Mouse (Mus musculus): ENCODE results near the gene Gm17542.

DNA sequence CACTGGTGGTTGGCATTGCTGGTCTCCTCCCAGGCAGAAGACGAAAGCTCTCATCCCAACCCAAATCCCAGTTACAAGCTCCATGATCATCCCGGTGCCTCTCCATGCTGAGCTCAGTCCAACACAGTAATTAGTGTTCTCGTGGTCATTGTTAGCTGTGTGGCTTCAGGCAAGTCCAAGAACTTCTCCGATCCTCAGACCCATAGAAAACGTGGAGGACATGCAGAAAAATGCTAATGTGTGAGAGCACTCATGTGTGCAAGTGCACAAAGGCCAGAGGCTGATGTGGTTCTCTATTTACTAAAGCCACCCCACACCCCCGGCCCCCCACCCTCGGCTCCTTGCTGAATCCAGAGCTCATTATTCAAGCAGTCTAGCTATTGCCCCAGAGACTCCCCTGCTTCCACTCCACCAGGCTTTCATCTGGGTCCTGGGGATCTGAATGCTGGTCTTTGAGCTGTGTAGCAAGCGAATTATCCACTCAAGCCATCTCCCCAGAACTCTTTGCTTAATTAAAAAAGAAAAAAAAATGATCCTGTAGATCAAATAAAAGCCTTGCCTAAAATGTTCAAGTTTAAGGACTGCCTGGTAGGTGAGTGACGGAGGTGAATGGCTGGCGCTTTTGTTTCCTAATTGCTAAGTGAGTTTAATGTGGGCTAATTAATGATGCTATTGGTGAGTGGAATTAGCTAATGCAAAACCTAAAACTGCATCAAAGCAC lies 45.3 kb downstream of the Gm17542 start:
- no peak for TF ChIP-seq POLR2A (IDR thresholded peaks at IDR 0.05; ENCODE audit: extremely low read depth, insufficient read depth, low read length)
- TF ChIP-seq CTCF (IDR thresholded peaks at IDR 0.05; ENCODE audit: low read depth, low read length): no peak
